Mouse (Mus musculus): ENCODE measurements around the gene Scn5a.

DNA sequence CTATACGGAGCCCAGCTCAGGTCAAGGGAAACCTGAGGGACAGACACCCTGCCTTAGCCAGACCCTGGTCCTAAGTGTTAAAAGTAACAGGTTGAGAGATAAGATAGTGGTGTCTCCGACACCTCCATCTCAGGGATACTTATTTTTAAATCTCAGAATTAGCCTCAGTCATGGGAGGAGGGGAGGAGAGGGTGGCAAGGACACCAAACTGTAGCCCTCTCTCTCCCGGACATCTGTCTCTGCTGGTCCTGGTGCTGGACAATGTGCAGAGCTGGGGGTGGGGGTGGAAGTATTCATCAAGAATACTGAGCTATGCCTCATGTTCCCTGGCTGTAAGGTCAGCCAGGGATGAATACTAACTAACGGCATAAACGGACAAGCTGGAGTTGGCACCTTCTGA, 62.0 kb downstream of the Scn5a start:
- TF ChIP-seq POLR2A (IDR thresholded peaks at IDR 0.05; ENCODE audit: borderline replicate concordance, extremely low read depth, low read depth, low read length) (no peak), CTCF (IDR thresholded peaks at IDR 0.05; ENCODE audit: insufficient read depth, low read length) (no peak)
